Mouse (Mus musculus): ENCODE measurements around the gene Gm48551. TPM values are rescaled to one million over a fixed set of nuclear protein-coding genes. Genes with fewer than 3 reads are reported as not detected.

Gm48551 gene
- polyA plus RNA-seq, 1 experiment from 2014 or later: 1.9 TPM

- Histone ChIP-seq H3K4me1 (replicated peaks; ENCODE audit: control insufficient read depth, insufficient read depth, low read length) (peaks cover 86% of the 10 kb centered on the region), H3K27me3 (replicated peaks; ENCODE audit: control insufficient read depth, insufficient read depth, low read length) (peaks cover 24% of the 10 kb centered on the region), H3K9ac (ENCODE audit: low read depth, low read length) (peak overlapping the region; percentile 35; the same call in 1 of the 2 replicates), H3K4me2 (peak overlapping the region; percentile 48), H3K9me3 (ENCODE audit: control insufficient read depth, low read length) (no peaks in the 10 kb centered on the region), H3K4me3 (ENCODE audit: low read depth, low read length) (peak overlapping the region; percentile 29), H3K27ac (ENCODE audit: low read depth, low read length) (peak overlapping the region; percentile 75), H3K36me3 (ENCODE audit: control insufficient read depth, insufficient read depth, low read length) (no peaks in the 10 kb centered on the region; the same call in 1 of the 2 replicates)
- 17% methylated on average over 8 of the region's 8 CpGs for WGBS
- DNase-seq (ENCODE audit: low spot score) (no peak), ATAC-seq (replicated peaks; ENCODE audit: low FRiP score) (peak; percentile 8; the same call in 1 of the 2 replicates)
Measured at GRCm38 (mm10) chr10:81409330-81409729, 25.1 kb downstream of the Gm48551 start.

- no peak for ATAC-seq (replicated peaks; ENCODE audit: low FRiP score)
- peak overlapping the region; percentile 75; the same call in 1 of the 2 replicates for H3K27ac ChIP-seq (ENCODE audit: low read depth, low read length)
- H3K4me3 ChIP-seq (ENCODE audit: low read depth, low read length): peak overlapping the region; percentile 29
- peak overlapping the region; percentile 48 for H3K4me2 ChIP-seq
- no peak overlapping the region for H3K9ac ChIP-seq (ENCODE audit: low read depth, low read length)
- 29% methylated on average over 4 of the region's 4 CpGs for WGBS
- peaks cover 95% of the 10 kb centered on the region for H3K4me1 ChIP-seq (replicated peaks; ENCODE audit: control insufficient read depth, insufficient read depth, low read length)
- peaks cover 24% of the 10 kb centered on the region for H3K27me3 ChIP-seq (replicated peaks; ENCODE audit: control insufficient read depth, insufficient read depth, low read length)
- no peak for DNase-seq (ENCODE audit: low spot score)
- no peaks in the 10 kb centered on the region for H3K9me3 ChIP-seq (ENCODE audit: control insufficient read depth, low read length)
- H3K36me3 ChIP-seq (ENCODE audit: control insufficient read depth, insufficient read depth, low read length): no peaks in the 10 kb centered on the region; the same call in 1 of the 2 replicates
Measured at GRCm38 (mm10) chr10:81410350-81410749, 26.1 kb downstream of the Gm48551 start.

GRCm38 (mm10) chr10:81410981-81411380 lies 26.7 kb downstream of the Gm48551 start:
- Histone ChIP-seq H3K4me1 (replicated peaks; ENCODE audit: control insufficient read depth, insufficient read depth, low read length) (peaks cover 92% of the 10 kb centered on the region), H3K36me3 (ENCODE audit: control insufficient read depth, insufficient read depth, low read length) (no peaks in the 10 kb centered on the region; the same call in 1 of the 2 replicates), H3K4me3 (ENCODE audit: low read depth, low read length) (peak overlapping the region; percentile 29; the same call in 1 of the 2 replicates), H3K27me3 (replicated peaks; ENCODE audit: control insufficient read depth, insufficient read depth, low read length) (peaks cover 24% of the 10 kb centered on the region), H3K9ac (ENCODE audit: low read depth, low read length) (no peak overlapping the region), H3K9me3 (ENCODE audit: control insufficient read depth, low read length) (no peaks in the 10 kb centered on the region), H3K4me2 (peak overlapping the region; percentile 48), H3K27ac (ENCODE audit: low read depth, low read length) (peak overlapping the region; percentile 62)
- no peak for DNase-seq (ENCODE audit: low spot score)
- no peak for ATAC-seq (replicated peaks; ENCODE audit: low FRiP score)
- WGBS: 72% methylated on average over 9 of the region's 9 CpGs

- H3K4me3 ChIP-seq (ENCODE audit: low read depth, low read length): no peak overlapping the region
- ATAC-seq (replicated peaks; ENCODE audit: low FRiP score) (no peak), DNase-seq (ENCODE audit: low spot score) (no peak)
- peak overlapping the region; percentile 62 for H3K27ac ChIP-seq (ENCODE audit: low read depth, low read length)
- no peak overlapping the region for H3K4me2 ChIP-seq
- no peaks in the 10 kb centered on the region; the same call in 1 of the 2 replicates for H3K36me3 ChIP-seq (ENCODE audit: control insufficient read depth, insufficient read depth, low read length)
- WGBS: 75% methylated on average over 18 of the region's 18 CpGs
- no peak overlapping the region for H3K9ac ChIP-seq (ENCODE audit: low read depth, low read length)
- peaks cover 17% of the 10 kb centered on the region for H3K27me3 ChIP-seq (replicated peaks; ENCODE audit: control insufficient read depth, insufficient read depth, low read length)
- no peaks in the 10 kb centered on the region for H3K9me3 ChIP-seq (ENCODE audit: control insufficient read depth, low read length)
- H3K4me1 ChIP-seq (replicated peaks; ENCODE audit: control insufficient read depth, insufficient read depth, low read length): peaks cover 89% of the 10 kb centered on the region
Measured at GRCm38 (mm10) chr10:81411471-81412400, 27.5 kb downstream of the Gm48551 start.

GRCm38 (mm10) chr10:81412586-81413309 lies 28.5 kb downstream of the Gm48551 start:
- no peak overlapping the region for H3K4me2 ChIP-seq
- peaks cover 8% of the 10 kb centered on the region for H3K27me3 ChIP-seq (replicated peaks; ENCODE audit: control insufficient read depth, insufficient read depth, low read length)
- DNase-seq (ENCODE audit: low spot score) (no peak), ATAC-seq (replicated peaks; ENCODE audit: low FRiP score) (no peak)
- no peak overlapping the region for H3K9ac ChIP-seq (ENCODE audit: low read depth, low read length)
- H3K27ac ChIP-seq (ENCODE audit: low read depth, low read length): peak overlapping the region; percentile 25; the same call in 1 of the 2 replicates
- H3K4me1 ChIP-seq (replicated peaks; ENCODE audit: control insufficient read depth, insufficient read depth, low read length): peaks cover 89% of the 10 kb centered on the region
- no peak overlapping the region for H3K4me3 ChIP-seq (ENCODE audit: low read depth, low read length)
- H3K36me3 ChIP-seq (ENCODE audit: control insufficient read depth, insufficient read depth, low read length): no peaks in the 10 kb centered on the region; the same call in 1 of the 2 replicates
- WGBS: 70% methylated on average over 16 of the region's 16 CpGs
- no peaks in the 10 kb centered on the region for H3K9me3 ChIP-seq (ENCODE audit: control insufficient read depth, low read length)

GRCm38 (mm10) chr10:81413310-81414261 lies 29.3 kb downstream of the Gm48551 start:
- 28% methylated on average over 26 of the region's 26 CpGs for WGBS
- ATAC-seq (replicated peaks; ENCODE audit: low FRiP score): no peak

GRCm38 (mm10) chr10:81414682-81415081 lies 30.4 kb downstream of the Gm48551 start:
- Histone ChIP-seq H3K4me2 (no peak overlapping the region), H3K9me3 (ENCODE audit: control insufficient read depth, low read length) (no peaks in the 10 kb centered on the region), H3K4me3 (ENCODE audit: low read depth, low read length) (no peak overlapping the region), H3K9ac (ENCODE audit: low read depth, low read length) (no peak overlapping the region), H3K27me3 (replicated peaks; ENCODE audit: control insufficient read depth, insufficient read depth, low read length) (no peaks in the 10 kb centered on the region; the same call in 1 of the 2 replicates), H3K4me1 (replicated peaks; ENCODE audit: control insufficient read depth, insufficient read depth, low read length) (peaks cover 78% of the 10 kb centered on the region), H3K36me3 (ENCODE audit: control insufficient read depth, insufficient read depth, low read length) (no peaks in the 10 kb centered on the region), H3K27ac (ENCODE audit: low read depth, low read length) (0 out of 2 replicates have a peak overlapping the region, but pooled peaks have one; percentile 55)
- ATAC-seq (replicated peaks; ENCODE audit: low FRiP score): no peak
- DNase-seq (ENCODE audit: low spot score): no peak

More at GRCm38 (mm10) chr10:81413310-81414261, 29.3 kb downstream of the Gm48551 start:
- H3K27ac ChIP-seq (ENCODE audit: low read depth, low read length): peak overlapping the region; percentile 55
- 0 out of 2 replicates have a peak overlapping the region, but pooled peaks have one; percentile 12 for H3K4me3 ChIP-seq (ENCODE audit: low read depth, low read length)
- H3K9me3 ChIP-seq (ENCODE audit: control insufficient read depth, low read length): no peaks in the 10 kb centered on the region
- H3K36me3 ChIP-seq (ENCODE audit: control insufficient read depth, insufficient read depth, low read length): no peaks in the 10 kb centered on the region
- peak overlapping the region; percentile 46; the same call in 1 of the 2 replicates for H3K9ac ChIP-seq (ENCODE audit: low read depth, low read length)
- peaks cover 83% of the 10 kb centered on the region for H3K4me1 ChIP-seq (replicated peaks; ENCODE audit: control insufficient read depth, insufficient read depth, low read length)
- DNase-seq (ENCODE audit: low spot score): no peak
- H3K4me2 ChIP-seq: peak overlapping the region; percentile 52
- no peaks in the 10 kb centered on the region; the same call in none of the 2 replicates for H3K27me3 ChIP-seq (replicated peaks; ENCODE audit: control insufficient read depth, insufficient read depth, low read length)

All from liver, embryonic 11.5 days (tissue).